Mouse (Mus musculus) limb, embryonic 14.5 days (tissue): ENCODE data around the gene Zmiz1. TPM values are rescaled to one million over a fixed set of nuclear protein-coding genes. Genes with fewer than 3 reads are reported as not detected.

Experiments
- ATAC-seq: fragments of 200-750 bp; cut with Nextera tagmentation; 2 replicates; pipeline ENCODE4 v1.8.0; 2017; ENCODE audit warnings: low read depth, moderate number of reproducible peaks, moderate TSS enrichment; ENCODE audit not compliant: low FRiP score
- DNase-seq: peaks from one replicate; pipeline ENCODE4 v3.0.0-alpha.2; 2015; ENCODE audit warnings: low spot score
- H3K27ac ChIP-seq: fragments of 300-500 bp; sonication (generic); replicated peaks from 2 replicates; pipeline ENCODE4 v1.5.1; 2014; ENCODE audit warnings: low read depth, mild to moderate bottlenecking, low read length, moderate library complexity, mixed read lengths
- H3K27me3 ChIP-seq: fragments of 300-500 bp; sonication (generic); 2 replicates; pipeline ENCODE4 v1.6.1; 2014; ENCODE audit warnings: low read length, mixed read lengths; ENCODE audit not compliant: control insufficient read depth, insufficient read depth
- H3K36me3 ChIP-seq: fragments of 300-500 bp; sonication (generic); 2 replicates; pipeline ENCODE4 v1.6.1; 2014; ENCODE audit warnings: mild to moderate bottlenecking, low read length, moderate library complexity, mixed read lengths; ENCODE audit not compliant: control insufficient read depth, insufficient read depth
- H3K4me1 ChIP-seq: fragments of 300-500 bp; sonication (generic); 2 replicates; pipeline ENCODE4 v1.6.1; 2014; ENCODE audit warnings: antibody characterized with exemption, low read length, mixed read lengths; ENCODE audit not compliant: control insufficient read depth, insufficient read depth
- H3K4me2 ChIP-seq: fragments of 300-500 bp; sonication (generic); replicated peaks from 2 replicates; pipeline ENCODE4 v1.6.1; 2014; ENCODE audit warnings: low read depth, mild to moderate bottlenecking, low read length, moderate library complexity; ENCODE audit not compliant: severe bottlenecking
- H3K4me3 ChIP-seq: fragments of 300-500 bp; sonication (generic); replicated peaks from 2 replicates; pipeline ENCODE4 v1.5.1; 2014; ENCODE audit warnings: low read length
- H3K9ac ChIP-seq: fragments of 300-500 bp; sonication (generic); 2 replicates; pipeline ENCODE4 v1.6.1; 2014; ENCODE audit warnings: mild to moderate bottlenecking, low read depth, low read length, moderate library complexity; ENCODE audit not compliant: severe bottlenecking
- H3K9me3 ChIP-seq: fragments of 300-500 bp; sonication (generic); 2 replicates; pipeline ENCODE4 v1.6.1; 2016; ENCODE audit warnings: low read length; ENCODE audit not compliant: control insufficient read depth
- POLR2A ChIP-seq: fragments of 200-500 bp; IDR thresholded peaks from 2 replicates; pipeline ENCODE4 v1.8.0; 2012; ENCODE audit warnings: inconsistent platforms, mild to moderate bottlenecking, moderate library complexity, borderline replicate concordance; ENCODE audit not compliant: insufficient read depth, insufficient read length; ENCODE audit errors: extremely low read depth
- WGBS: fragments of 180-500 bp; shearing (Covaris S2); extraction: QIAGEN DNeasy Blood & Tissue Kit; methylation state at CpG from one replicate; pipeline ENCODE4 v1.1.7; 2014; 5-methylcytosine and 5-hydroxymethylcytosine counted together
- polyA plus RNA-seq, 2 experiments: library from polyadenylated mRNA; depleted of rRNA in 1 of 2; stranded (reverse) in 1 of 2; unstranded in 1 of 2; fragments of >200 nt; fragmentation: Nextera tagmentation in 1 of 2; extraction: Ambion mirVana in 1 of 2; gene quantifications; 2 replicates each; pipeline versions ENCODE4 v1.2.1 to v1.2.3; 2012 to 2014

The Zmiz1 gene
- polyA plus RNA-seq, 2 experiments, result 61.8 to 81.2 TPM

DNA sequence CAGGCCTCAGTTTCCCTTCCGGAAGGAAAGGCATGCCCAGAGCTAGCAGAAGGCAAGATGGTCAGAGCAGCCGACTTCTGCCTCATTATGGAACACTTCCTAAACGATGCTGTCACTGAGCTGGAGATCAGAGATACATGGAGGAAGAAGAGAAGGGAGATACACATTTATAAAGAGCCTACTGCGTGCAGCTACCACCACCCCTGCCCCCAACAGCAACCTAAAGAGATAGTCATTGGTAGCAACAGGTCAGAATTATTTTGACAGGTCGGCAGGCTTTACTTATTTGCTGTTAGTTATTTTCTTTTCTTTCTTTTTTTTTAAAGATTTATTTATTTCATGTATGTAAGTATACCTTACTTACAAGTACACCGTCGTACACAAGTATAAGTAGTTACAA lies 90.1 kb downstream of the Zmiz1 start:
- 80% methylated on average over 7 of the region's 7 CpGs for WGBS
- H3K4me1 ChIP-seq, result peaks cover 63% of the 10 kb centered on the region
- no peak overlapping the region for H3K9ac ChIP-seq
- no peaks in the 10 kb centered on the region for H3K27me3 ChIP-seq
- TF ChIP-seq POLR2A, result no peak
- ATAC-seq (no peak), DNase-seq (no peak)
- H3K27ac ChIP-seq, result 0 out of 2 replicates have a peak overlapping the region, but pooled peaks have one; percentile 16
- no peaks in the 10 kb centered on the region for H3K9me3 ChIP-seq
- H3K4me3 ChIP-seq, result no peak overlapping the region
- H3K4me2 ChIP-seq, result no peak overlapping the region
- H3K36me3 ChIP-seq, result peaks cover 66% of the 10 kb centered on the region

GRCm38 (mm10) chr14:25549871-25550840 lies 91.2 kb downstream of the Zmiz1 start:
- Histone ChIP-seq H3K4me3 (no peak overlapping the region), H3K4me2 (no peak overlapping the region), H3K4me1 (peaks cover 72% of the 10 kb centered on the region), H3K27me3 (no peaks in the 10 kb centered on the region), H3K36me3 (peaks cover 58% of the 10 kb centered on the region), H3K27ac (no peak overlapping the region), H3K9me3 (no peaks in the 10 kb centered on the region), H3K9ac (no peak overlapping the region)
- no peak for TF ChIP-seq POLR2A
- peak; percentile 56 for DNase-seq
- WGBS, result 30% methylated on average over 10 of the region's 10 CpGs
- no peak for ATAC-seq

DNA sequence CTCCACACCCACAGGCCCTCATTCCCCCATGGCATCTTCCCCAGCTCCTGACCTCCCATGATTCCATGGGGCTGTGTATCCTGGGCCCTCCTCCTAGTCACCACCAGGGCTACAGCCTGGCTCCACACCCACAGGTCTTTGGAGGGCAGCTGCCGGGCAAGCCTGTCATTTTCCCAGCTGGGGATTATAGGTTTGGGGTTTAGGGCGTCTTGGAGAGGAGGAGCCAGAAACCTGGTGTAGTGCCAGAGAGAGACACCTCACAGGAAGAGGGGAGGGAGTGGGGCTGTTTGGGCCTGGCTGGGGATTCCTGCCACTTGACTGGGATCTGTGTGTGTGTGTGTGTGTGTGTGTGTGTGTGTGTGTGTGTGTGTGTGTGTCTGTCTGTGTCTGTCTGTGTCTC lies 92.7 kb downstream of the Zmiz1 start:
- DNase-seq, result peak; percentile 52
- no peak for ATAC-seq
- Histone ChIP-seq H3K9ac (no peak overlapping the region), H3K36me3 (peaks cover 43% of the 10 kb centered on the region), H3K27ac (no peak overlapping the region), H3K9me3 (no peaks in the 10 kb centered on the region), H3K4me1 (peaks cover 72% of the 10 kb centered on the region), H3K27me3 (no peaks in the 10 kb centered on the region), H3K4me2 (no peak overlapping the region), H3K4me3 (no peak overlapping the region)
- 14% methylated on average over 2 of the region's 2 CpGs for WGBS
- no peak for TF ChIP-seq POLR2A

DNA sequence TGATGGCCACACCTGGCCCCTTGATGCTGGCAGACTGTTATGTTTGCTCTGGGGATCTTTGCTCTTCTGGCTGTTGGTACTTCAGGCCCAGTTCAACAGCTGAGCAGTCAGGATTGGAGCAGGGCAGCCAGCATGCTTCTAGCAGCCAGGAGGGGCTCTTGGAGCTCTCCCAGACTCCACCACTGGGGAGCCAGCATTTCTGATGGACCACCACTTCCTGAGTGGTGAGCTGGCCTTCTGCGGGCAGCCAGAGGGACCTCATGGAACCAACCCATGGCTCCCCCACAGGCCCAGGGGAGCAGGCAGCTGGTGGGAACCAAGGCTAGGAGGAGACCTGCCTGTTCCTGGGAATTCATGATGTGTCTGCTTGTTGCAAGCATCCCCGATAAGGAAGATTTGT lies 94.4 kb downstream of the Zmiz1 start:
- DNase-seq (no peak), ATAC-seq (no peak)
- no peaks in the 10 kb centered on the region for H3K9me3 ChIP-seq
- 66% methylated on average over 2 of the region's 2 CpGs for WGBS
- no peak overlapping the region for H3K4me2 ChIP-seq
- H3K36me3 ChIP-seq, result peaks cover 35% of the 10 kb centered on the region
- H3K4me1 ChIP-seq, result peaks cover 58% of the 10 kb centered on the region
- H3K9ac ChIP-seq, result no peak overlapping the region
- 0 out of 2 replicates have a peak overlapping the region, but pooled peaks have one; percentile 48 for H3K27ac ChIP-seq
- no peak overlapping the region for H3K4me3 ChIP-seq
- TF ChIP-seq POLR2A, result no peak
- no peaks in the 10 kb centered on the region for H3K27me3 ChIP-seq

- Histone ChIP-seq H3K4me3 (no peak overlapping the region), H3K36me3 (peaks cover 32% of the 10 kb centered on the region), H3K4me2 (no peak overlapping the region), H3K4me1 (peaks cover 48% of the 10 kb centered on the region), H3K9ac (0 out of 2 replicates have a peak overlapping the region, but pooled peaks have one; percentile 21), H3K27ac (peak overlapping the region; percentile 50; the same call in 1 of the 2 replicates), H3K9me3 (no peaks in the 10 kb centered on the region), H3K27me3 (no peaks in the 10 kb centered on the region)
- WGBS, result 13% methylated on average over 8 of the region's 8 CpGs
- DNase-seq (no peak), ATAC-seq (0 out of 2 replicates have a peak, but pooled peaks have one; percentile 4)
- no peak for TF ChIP-seq POLR2A
These were observed 95.8 kb downstream of the Zmiz1 start for GRCm38 (mm10) chr14:25554781-25555180.
